Mouse (Mus musculus) CH12.LX (cell line): ENCODE results near the gene Rb1. TPM values are rescaled to one million over a fixed set of nuclear protein-coding genes. Genes with fewer than 3 reads are reported as not detected.

Experiments used
- DNase-seq: peaks from one replicate; pipeline ENCODE4 v3.0.0-alpha.2; 2013; ENCODE audit errors: extremely low read depth
- H3K27ac ChIP-seq: 2 replicates; pipeline ENCODE4 v1.5.1; 2012; ENCODE audit warnings: low read depth, mild to moderate bottlenecking, control low read depth, moderate library complexity; ENCODE audit not compliant: insufficient read depth
- H3K27me3 ChIP-seq: replicated peaks from 2 replicates; pipeline ENCODE3; 2012; ENCODE audit warnings: inconsistent platforms
- H3K36me3 ChIP-seq, 2 experiments: replicated peaks in 1 of 2; 2 replicates each; pipeline versions ENCODE3 to v1.6.1; 2012; ENCODE audit warnings: inconsistent platforms in 1 of 2, low read length in 1 of 2, mild to moderate bottlenecking in 1 of 2, mixed read lengths in 1 of 2, moderate library complexity in 1 of 2; ENCODE audit not compliant: control insufficient read depth in 1 of 2, insufficient read depth in 1 of 2
- H3K4me1 ChIP-seq, 2 experiments: 2 replicates each; pipeline ENCODE4 v1.6.1; 2012; ENCODE audit warnings: inconsistent platforms in 1 of 2, moderate library complexity in 1 of 2; ENCODE audit not compliant: insufficient read depth in 2 of 2, control insufficient read depth in 1 of 2
- H3K4me2 ChIP-seq: 2 replicates; pipeline ENCODE4 v1.6.1; 2012; ENCODE audit warnings: low read depth, mild to moderate bottlenecking, control low read depth; ENCODE audit not compliant: poor library complexity, insufficient read depth, severe bottlenecking
- H3K4me3 ChIP-seq, 3 experiments: fragments of 150-350 bp in 1 of 3; sonication (generic) in 1 of 3; replicated peaks in 1 of 3; 2 replicates each; pipeline versions ENCODE3 to v1.5.1; 2011 to 2012; ENCODE audit warnings: low read depth in 2 of 3, low read length in 2 of 3, mild to moderate bottlenecking in 2 of 3, moderate library complexity in 2 of 3, control low read depth in 1 of 3, improper control_type of control experiment in 1 of 3, inconsistent platforms in 1 of 3, mixed read lengths in 1 of 3; ENCODE audit not compliant: poor library complexity in 1 of 3
- H3K79me2 ChIP-seq: replicated peaks from 2 replicates; pipeline ENCODE4 v1.6.1; 2012; ENCODE audit warnings: mild to moderate bottlenecking, moderate library complexity; ENCODE audit not compliant: control insufficient read depth, poor library complexity, insufficient read depth, severe bottlenecking; ENCODE audit errors: extremely low read depth
- H3K9ac ChIP-seq: 2 replicates; pipeline ENCODE4 v1.6.1; 2012; ENCODE audit warnings: low read depth, mild to moderate bottlenecking, control low read depth, moderate library complexity; ENCODE audit not compliant: insufficient read depth
- H3K9me3 ChIP-seq: replicated peaks from 2 replicates; pipeline ENCODE3; 2012; ENCODE audit warnings: low read length, inconsistent platforms, mixed read lengths
- CHD1 ChIP-seq: IDR thresholded peaks from 2 replicates; pipeline ENCODE4 v1.6.1; 2012; ENCODE audit warnings: low read depth, low read length, improper control_type of control experiment, inconsistent platforms
- CTCF ChIP-seq, 2 experiments: IDR thresholded peaks in 1 of 2; conservative IDR thresholded peaks in 1 of 2; 2 replicates each; pipeline ENCODE4 v1.5.1; 2011 to 2012; ENCODE audit warnings: low read depth in 2 of 2, low read length in 2 of 2, improper control_type of control experiment in 1 of 2, inconsistent platforms in 1 of 2, mild to moderate bottlenecking in 1 of 2, moderate library complexity in 1 of 2
- E2F4 ChIP-seq: IDR thresholded peaks from 2 replicates; pipeline ENCODE4 v1.6.1; 2011; ENCODE audit warnings: low read depth, low read length, improper control_type of control experiment; ENCODE audit not compliant: insufficient replicate concordance
- ELF1 ChIP-seq: IDR thresholded peaks from 2 replicates; pipeline ENCODE4 v1.6.1; 2014; ENCODE audit warnings: low read depth, mild to moderate bottlenecking, inconsistent platforms, low read length, improper control_type of control experiment
- EP300 ChIP-seq: IDR thresholded peaks from 2 replicates; pipeline ENCODE4 v1.6.1; 2011; ENCODE audit warnings: low read length, improper control_type of control experiment
- ETS1 ChIP-seq: conservative IDR thresholded peaks from 2 replicates; pipeline ENCODE4 v1.6.1; 2012; ENCODE audit warnings: low read depth, mild to moderate bottlenecking, inconsistent platforms, low read length, improper control_type of control experiment, moderate library complexity
- GABPA ChIP-seq: IDR thresholded peaks from 2 replicates; pipeline ENCODE4 v1.6.1; 2012; ENCODE audit warnings: low read depth, low read length, improper control_type of control experiment, inconsistent platforms; ENCODE audit not compliant: insufficient replicate concordance
- JUND ChIP-seq: conservative IDR thresholded peaks from 2 replicates; pipeline ENCODE4 v1.6.1; 2011; ENCODE audit warnings: low read depth, low read length, improper control_type of control experiment
- MAFK ChIP-seq: IDR thresholded peaks from 2 replicates; pipeline ENCODE4 v1.6.1; 2011; ENCODE audit warnings: low read length, improper control_type of control experiment; ENCODE audit not compliant: insufficient replicate concordance
- MAZ ChIP-seq: IDR thresholded peaks from 2 replicates; pipeline ENCODE4 v1.6.1; 2012; ENCODE audit warnings: low read depth, mild to moderate bottlenecking, inconsistent platforms, low read length, improper control_type of control experiment, moderate library complexity
- NRF1 ChIP-seq: IDR thresholded peaks from 2 replicates; pipeline ENCODE4 v1.6.1; 2014; ENCODE audit warnings: low read depth, mild to moderate bottlenecking, inconsistent platforms, low read length, improper control_type of control experiment, moderate library complexity
- PAX5 ChIP-seq: IDR thresholded peaks from 2 replicates; pipeline ENCODE4 v1.6.1; 2012; ENCODE audit warnings: low read length, inconsistent platforms, mixed read lengths
- POLR2A ChIP-seq: IDR thresholded peaks from 2 replicates; pipeline ENCODE4 v1.6.1; 2011; ENCODE audit warnings: low read depth, mild to moderate bottlenecking, improper control_type of control experiment, low read length
- RAD21 ChIP-seq: IDR thresholded peaks from 2 replicates; pipeline ENCODE4 v1.6.1; 2011; ENCODE audit warnings: low read depth, mild to moderate bottlenecking, low read length, improper control_type of control experiment, moderate library complexity
- RCOR1 ChIP-seq: conservative IDR thresholded peaks from 2 replicates; pipeline ENCODE4 v1.6.1; 2012; ENCODE audit warnings: low read depth, mild to moderate bottlenecking, inconsistent platforms, low read length, improper control_type of control experiment
- SMC3 ChIP-seq: IDR thresholded peaks from 2 replicates; pipeline ENCODE4 v1.6.1; 2011; ENCODE audit warnings: low read depth, low read length, improper control_type of control experiment
- TBP ChIP-seq: conservative IDR thresholded peaks from 2 replicates; pipeline ENCODE4 v1.6.1; 2011; ENCODE audit warnings: low read depth, low read length, improper control_type of control experiment
- TCF12 ChIP-seq: IDR thresholded peaks from 2 replicates; pipeline ENCODE4 v1.6.1; 2014; ENCODE audit warnings: low read depth, mild to moderate bottlenecking, inconsistent platforms, low read length, improper control_type of control experiment
- USF2 ChIP-seq: conservative IDR thresholded peaks from 2 replicates; pipeline ENCODE4 v1.6.1; 2011; ENCODE audit warnings: low read depth, low read length, improper control_type of control experiment
- ZC3H11A ChIP-seq: IDR thresholded peaks from 2 replicates; pipeline ENCODE4 v1.6.1; 2012; ENCODE audit warnings: low read depth, mild to moderate bottlenecking, inconsistent platforms, low read length, improper control_type of control experiment
- ZKSCAN1 ChIP-seq: IDR thresholded peaks from 2 replicates; pipeline ENCODE4 v1.6.1; 2012; ENCODE audit warnings: low read depth, inconsistent platforms, low read length, improper control_type of control experiment, borderline replicate concordance
- ZMIZ1 ChIP-seq: IDR thresholded peaks from 2 replicates; pipeline ENCODE4 v1.6.1; 2012; ENCODE audit warnings: low read depth, mild to moderate bottlenecking, inconsistent platforms, low read length, improper control_type of control experiment
- dilution Hi-C: fragments of 300-500 bp; cut with MboI; formaldehyde crosslinking; loops from 2 replicates; pipeline ENCODE4 v1.14.3; 2020; ENCODE audit warnings: low sequenced_read_pairs; ENCODE audit not compliant: extremely low pct_unique_long_range_greater_than_20kb, extremely low pct_ligation_motif_present
- in situ Hi-C: fragments of 300-500 bp; cut with MboI; formaldehyde crosslinking; loops from 3 replicates; pipeline ENCODE4 v1.14.3; 2019; ENCODE audit warnings: low sequenced_read_pairs, low pct_ligation_motif_present, low pct_unique_long_range_greater_than_20kb, mixed read lengths
- polyA plus RNA-seq: library from polyadenylated mRNA; unstranded; fragments of >175 nt; gene quantifications from 2 replicates; pipeline ENCODE4 v1.2.1, GENCODE M21; 2012; ENCODE audit warnings: low read depth; ENCODE audit not compliant: insufficient read length
- total RNA-seq, 2 experiments: library from RNA; depleted of rRNA; stranded (reverse); fragments of 300-350 nt in 1 of 2; fragments of >200 nt in 1 of 2; gene quantifications; 2 replicates each; pipeline ENCODE4 v1.2.3; 2012 to 2014

The Rb1 gene
- total and polyA plus RNA-seq, 3 experiments = 13.6 to 16.7 (median 15.2) TPM

DNA sequence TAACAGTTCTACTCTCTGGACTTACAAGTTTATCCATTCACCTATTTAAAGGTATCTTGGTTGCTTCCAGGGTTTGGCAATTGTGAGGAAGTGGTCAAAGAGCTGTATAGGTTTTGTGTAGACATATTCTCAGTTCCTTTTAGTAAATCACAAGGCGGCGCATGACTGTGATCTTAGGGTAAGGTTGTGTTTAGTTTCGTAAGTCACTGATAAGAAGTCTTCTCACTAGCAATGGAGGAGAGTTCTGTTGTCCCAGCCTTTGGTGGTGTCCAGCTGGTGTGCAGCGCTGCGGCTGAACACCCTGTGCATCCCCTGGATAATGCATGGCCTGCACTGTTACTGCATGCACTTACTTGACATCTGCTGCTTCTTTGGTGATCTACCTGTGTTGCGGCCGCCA, 138.7 kb downstream of the Rb1 start:
- H3K36me3 ChIP-seq = peaks cover 11 to 16% of the 10 kb centered on the region in 2 experiments
- H3K4me3 ChIP-seq = no peak overlapping the region
- H3K9ac ChIP-seq = no peak overlapping the region
- H3K4me1 ChIP-seq = peaks cover 3 to 11% of the 10 kb centered on the region in 2 experiments
- dilution Hi-C loops (no loop called here), in situ Hi-C loops (no loop called here)
- H3K79me2 ChIP-seq = no peaks in the 10 kb centered on the region
- H3K9me3 ChIP-seq = no peaks in the 10 kb centered on the region
- H3K27ac ChIP-seq = no peak overlapping the region
- no peaks in the 10 kb centered on the region for H3K27me3 ChIP-seq
- no peak for TF ChIP-seq TBP
- TF ChIP-seq ZKSCAN1 = no peak
- TF ChIP-seq EP300 = peak; percentile 31; the same call in 1 of the 2 replicates
- TF ChIP-seq ELF1 = no peak
- TF ChIP-seq, all 38 proteins: peak for 1
- DNase-seq = no peak
- no peak overlapping the region for H3K4me2 ChIP-seq

GRCm38 (mm10) chr14:73181144-73181543, 144.5 kb downstream of the Rb1 start:
- Histone ChIP-seq H3K79me2 (no peaks in the 10 kb centered on the region), H3K4me1 (peaks cover 0 to 20% of the 10 kb centered on the region in 2 experiments; a peak in 3 of 4 replicates), H3K36me3 (peaks cover 18 to 39% of the 10 kb centered on the region in 2 experiments)
- TF ChIP-seq USF2 = no peak
- TF ChIP-seq ZKSCAN1 = no peak
- TF ChIP-seq PAX5 = no peak
- TF ChIP-seq TBP = no peak
- no peak for TF ChIP-seq JUND
- no peak for TF ChIP-seq ZC3H11A
- TF ChIP-seq GABPA = no peak
- TF ChIP-seq CHD1 = no peak
- no peak for TF ChIP-seq MAFK
- no peak for TF ChIP-seq SMC3
- TF ChIP-seq ETS1 = no peak
- TF ChIP-seq TCF12 = no peak
- TF ChIP-seq ZMIZ1 = no peak
- no peak for TF ChIP-seq POLR2A
- TF ChIP-seq NRF1 = no peak
- TF ChIP-seq RAD21 = no peak
- no peak for TF ChIP-seq CTCF (conservative IDR thresholded peaks at IDR 0.05 in 1 of 2, IDR thresholded peaks at IDR 0.05 in 1 of 2; ENCODE audit: low read depth in 2 of 2, low read length in 2 of 2)
- no peak for TF ChIP-seq MAZ
- TF ChIP-seq E2F4 = no peak
- no peak for TF ChIP-seq RCOR1
- TF ChIP-seq, all 38 proteins: peak for 0
- no peak overlapping the region for H3K9ac ChIP-seq
- dilution Hi-C loops = no loop called here
- no peak overlapping the region for H3K4me2 ChIP-seq
- H3K9me3 ChIP-seq = no peaks in the 10 kb centered on the region
- in situ Hi-C loops = no loop called here
- no peaks in the 10 kb centered on the region for H3K27me3 ChIP-seq
- no peak overlapping the region for H3K4me3 ChIP-seq
- H3K27ac ChIP-seq = no peak overlapping the region
- DNase-seq = no peak
